Mouse (Mus musculus) heart, adult 2 months (tissue): ENCODE results near the gene Nomo1.

Experiments
- CTCF ChIP-seq: fragments of 200-600 bp; IDR thresholded peaks from 2 replicates; pipeline ENCODE4 v1.8.1; 2022; ENCODE audit warnings: antibody characterized with exemption, mild to moderate bottlenecking, moderate library complexity
- EP300 ChIP-seq: fragments of 200-500 bp; IDR thresholded peaks from 2 replicates; pipeline ENCODE4 v1.6.1; 2011; ENCODE audit warnings: low read depth, low read length, control low read depth; ENCODE audit not compliant: insufficient read depth
- POLR2A ChIP-seq: fragments of 200-500 bp; IDR thresholded peaks from 2 replicates; pipeline ENCODE4 v1.6.1; 2011; ENCODE audit warnings: mild to moderate bottlenecking, low read depth, low read length, control low read depth; ENCODE audit not compliant: insufficient read depth

DNA sequence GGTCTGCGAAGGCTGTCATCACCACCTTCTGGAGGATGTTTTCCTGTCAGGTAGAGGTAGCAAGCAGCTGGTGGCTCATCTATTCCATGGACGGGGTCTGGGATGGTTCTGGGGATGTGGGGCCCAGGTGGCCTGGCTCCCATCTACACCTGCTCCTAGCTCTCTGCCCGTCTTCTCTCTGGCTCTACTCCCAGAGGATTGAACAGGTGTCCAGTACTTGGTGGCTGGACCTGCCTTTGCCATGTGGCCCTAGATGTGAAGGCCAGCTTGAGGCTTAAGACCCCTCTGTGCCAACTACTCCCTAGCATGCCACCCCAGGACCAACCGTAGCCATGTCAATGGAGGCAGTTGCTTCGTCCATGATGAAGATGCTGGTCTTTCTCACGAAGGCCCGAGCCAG is 72.0 kb downstream of the Nomo1 start:
- TF ChIP-seq EP300 (no peak), CTCF (no peak), POLR2A (no peak)
